Mouse (Mus musculus) kidney, adult 2 months (tissue): ENCODE measurements at regions not wholly inside any gene's neighbourhood (a gene's known extent, or its start where the extent isn't known, plus 50 kb on each side); places are given as distances from the start of the nearest gene placed in this dataset.

Source experiments
- CTCF ChIP-seq: fragments of 200-500 bp; conservative IDR thresholded peaks from 2 replicates; pipeline ENCODE4 v1.5.1; 2011; ENCODE audit warnings: low read depth, mild to moderate bottlenecking, control low read depth, low read length, moderate library complexity, mixed read lengths; ENCODE audit not compliant: insufficient read depth, insufficient read length
- POLR2A ChIP-seq: fragments of 200-500 bp; IDR thresholded peaks from one replicate; pipeline ENCODE4 v1.6.1; 2011; ENCODE audit warnings: low read depth, low read length, control low read depth

- TF ChIP-seq POLR2A (no peak), CTCF (no peak)
These were observed 141.0 kb upstream of the Mid1 start for GRCm38 (mm10) chrX:169544037-169544436.
